Mouse (Mus musculus): ENCODE results near the gene Clec9a.
A peak's percentile ranks its signal among the peaks of the same experiment; 100 is the strongest.

Gene Clec9a

DNA sequence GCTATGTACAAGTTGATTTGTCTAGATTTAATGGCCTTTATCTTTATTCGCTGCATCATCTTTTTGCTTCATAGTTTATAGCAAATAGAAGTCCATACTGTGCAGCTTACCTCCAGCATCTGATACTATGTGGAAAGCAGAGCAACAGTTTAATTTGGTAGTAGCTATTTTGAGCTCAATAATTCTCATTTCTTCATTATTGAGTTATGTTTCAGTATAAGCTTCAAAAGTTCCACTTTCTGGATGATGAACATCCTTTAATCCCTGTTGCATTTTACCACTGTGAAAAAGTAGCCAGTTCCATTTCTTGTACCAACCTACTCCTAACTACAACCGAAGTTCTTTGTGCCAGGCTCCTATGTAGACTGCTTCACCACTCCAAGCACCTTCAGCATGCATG, at the start of gene Clec9a:
Clec9a (plus strand) TSS at position 301 of the 400 bp plus-strand sequence.
- no peak for DNase-seq (ENCODE audit: low spot score)

DNA sequence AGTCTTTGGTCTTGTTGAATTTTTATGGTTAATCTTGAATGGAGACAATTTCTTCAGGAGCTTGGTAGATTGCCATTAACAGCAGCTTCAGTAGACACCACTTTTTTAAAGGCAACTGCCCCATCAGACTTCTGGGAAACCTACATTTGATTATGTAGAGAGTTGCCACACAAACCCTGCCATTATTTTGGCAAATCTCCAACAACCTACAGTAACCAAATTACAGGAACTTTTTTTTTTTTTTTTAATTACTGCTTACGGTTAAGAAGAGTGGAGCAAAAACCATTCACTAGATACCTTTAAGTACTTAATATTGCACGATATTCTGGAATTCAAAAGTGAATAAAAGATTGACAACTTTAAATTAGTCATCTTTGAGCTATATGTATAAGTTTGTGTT, 49.1 kb upstream of the Clec9a start:
- DNase-seq (ENCODE audit: low spot score) = no peak

DNA sequence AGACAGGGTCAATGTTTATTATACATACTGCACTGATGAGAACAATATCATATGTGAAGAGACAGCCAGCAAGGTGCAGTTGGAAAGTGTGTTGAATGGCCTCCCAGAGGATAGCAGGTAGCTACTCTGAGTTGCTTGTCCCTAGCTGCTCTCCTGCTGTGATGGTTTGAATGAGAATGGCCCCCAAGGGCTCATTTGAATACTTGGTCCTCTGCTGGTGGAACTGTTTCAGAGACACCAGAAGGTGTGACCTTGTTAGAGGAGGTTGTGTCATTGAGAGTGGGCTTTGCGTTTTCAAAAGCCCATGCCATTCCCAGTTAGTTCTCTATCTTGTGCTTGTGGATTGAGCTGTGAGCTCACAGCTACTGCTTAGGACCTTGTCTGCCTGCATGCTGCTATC, 44.7 kb upstream of the Clec9a start:
- no peak for DNase-seq (ENCODE audit: low spot score)

DNA sequence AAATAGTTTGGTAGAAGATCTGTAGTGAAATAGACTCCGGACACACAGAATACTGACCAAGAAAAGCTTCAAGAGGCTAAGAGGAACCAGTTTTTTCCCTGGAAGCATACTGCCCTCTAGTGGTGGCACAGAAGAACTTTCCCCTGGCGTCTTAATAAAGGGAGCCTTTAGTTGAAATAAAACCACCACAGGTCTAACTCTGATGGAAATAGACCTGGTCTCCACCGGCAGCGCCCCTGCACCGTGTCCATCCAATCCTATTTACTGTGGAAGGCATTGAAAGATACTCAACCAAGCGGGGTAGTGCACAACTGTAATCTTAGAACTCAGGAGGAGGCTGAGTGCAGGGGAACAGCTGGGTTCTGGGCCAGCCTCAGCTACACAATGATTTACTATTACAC, 42.7 kb upstream of the Clec9a start:
- DNase-seq (ENCODE audit: low spot score) = peak; percentile 47

DNA sequence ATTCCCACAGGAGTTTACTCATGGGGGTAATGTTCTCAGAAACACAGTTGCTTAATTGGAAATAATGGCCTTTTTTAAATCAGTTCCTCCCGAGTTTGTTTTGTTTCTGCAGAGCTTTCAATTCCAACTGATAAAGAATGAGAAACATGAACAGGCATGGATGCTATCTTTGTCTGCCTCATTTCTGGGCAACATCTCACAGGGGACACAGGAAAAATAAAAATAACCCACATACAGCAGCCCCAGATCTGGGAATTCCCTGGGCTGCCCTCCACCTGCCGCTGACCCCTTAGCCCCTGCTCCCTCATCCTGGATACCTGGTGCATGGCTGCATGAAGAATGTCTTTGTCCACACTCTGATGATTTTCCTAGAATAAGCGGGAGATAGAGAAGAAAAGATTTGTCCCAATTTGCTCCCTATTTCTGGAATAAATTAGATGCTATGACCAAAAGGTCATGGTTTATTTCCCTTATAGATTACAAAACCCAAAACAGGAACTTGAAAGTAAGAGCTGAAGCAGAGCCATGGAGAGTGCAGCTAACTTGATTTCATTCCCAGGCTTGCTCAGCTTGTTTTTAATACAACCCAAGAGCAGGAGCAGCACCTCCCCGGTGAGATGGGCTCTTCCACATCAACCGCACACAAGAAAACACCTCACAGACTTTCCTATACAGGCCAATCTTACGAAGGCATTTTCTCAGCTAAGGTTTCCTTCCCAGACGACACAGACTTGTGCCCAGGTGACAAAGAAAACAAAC, 39.1 kb upstream of the Clec9a start:
- no peak for DNase-seq (ENCODE audit: low spot score)

DNA sequence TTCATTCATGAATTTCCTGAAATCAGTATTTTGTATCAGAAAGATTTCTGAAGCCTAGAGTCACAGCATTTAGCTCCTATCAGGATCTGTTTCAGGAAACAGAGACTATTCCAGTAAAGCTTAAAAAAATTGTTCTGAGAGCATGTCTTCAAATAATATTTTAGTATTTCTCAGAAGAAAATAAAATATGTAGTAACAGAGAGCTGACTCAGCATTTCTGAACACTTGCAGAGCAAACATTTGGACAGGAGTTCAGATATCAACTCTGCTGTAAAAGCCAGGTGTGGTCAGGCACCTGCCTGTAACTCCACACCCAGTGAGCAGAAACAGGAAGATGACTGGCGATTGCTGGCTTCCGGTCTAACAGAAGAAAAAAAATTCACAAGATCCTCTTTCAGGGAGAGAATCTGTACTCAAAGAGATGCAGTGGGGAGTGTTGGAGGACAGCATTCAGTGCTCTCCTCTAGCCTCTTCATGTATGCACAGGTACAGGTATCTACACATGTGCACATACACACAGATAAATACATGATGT, 33.7 kb upstream of the Clec9a start:
- no peak for DNase-seq (ENCODE audit: low spot score)

DNA sequence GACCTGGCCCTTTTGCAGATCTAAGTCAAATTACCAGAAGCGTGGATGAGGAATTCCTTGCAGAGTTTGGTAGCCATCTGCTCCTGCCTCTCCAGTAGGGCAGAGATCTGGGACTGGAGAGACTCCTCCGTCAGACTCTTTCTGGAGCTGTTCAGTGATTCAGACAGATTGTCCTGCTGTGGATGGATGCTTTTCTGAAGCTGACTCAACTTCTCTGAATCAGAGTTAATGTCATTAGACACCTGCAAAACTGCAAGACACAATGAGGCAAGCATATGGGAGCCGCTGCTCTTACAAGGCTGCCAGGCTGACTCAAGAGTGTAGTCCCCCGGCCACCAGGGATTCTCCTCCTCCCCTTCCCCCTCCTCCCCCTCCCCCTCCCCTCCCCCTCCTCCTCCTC, 28.2 kb upstream of the Clec9a start:
- no peak for DNase-seq (ENCODE audit: low spot score)

DNA sequence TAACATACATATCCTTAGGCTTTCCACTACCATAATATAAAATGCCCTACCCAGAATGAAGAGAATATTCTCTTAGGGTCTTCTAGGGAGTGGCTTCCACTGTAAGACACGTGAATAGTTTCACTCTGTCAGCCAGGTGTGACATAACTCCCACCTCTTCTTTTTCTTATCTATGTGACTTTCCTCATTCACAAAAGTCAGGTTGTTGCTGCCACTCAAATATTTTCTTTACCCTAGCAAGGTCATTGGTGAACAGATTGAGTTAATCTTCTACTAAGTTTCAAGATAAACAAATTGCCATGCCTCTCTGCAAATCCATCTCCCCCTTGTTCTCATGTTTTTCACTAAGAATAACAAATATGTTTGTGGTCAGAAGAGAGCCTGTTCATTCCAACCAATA, 26.9 kb upstream of the Clec9a start:
- DNase-seq (ENCODE audit: low spot score) = no peak

DNA sequence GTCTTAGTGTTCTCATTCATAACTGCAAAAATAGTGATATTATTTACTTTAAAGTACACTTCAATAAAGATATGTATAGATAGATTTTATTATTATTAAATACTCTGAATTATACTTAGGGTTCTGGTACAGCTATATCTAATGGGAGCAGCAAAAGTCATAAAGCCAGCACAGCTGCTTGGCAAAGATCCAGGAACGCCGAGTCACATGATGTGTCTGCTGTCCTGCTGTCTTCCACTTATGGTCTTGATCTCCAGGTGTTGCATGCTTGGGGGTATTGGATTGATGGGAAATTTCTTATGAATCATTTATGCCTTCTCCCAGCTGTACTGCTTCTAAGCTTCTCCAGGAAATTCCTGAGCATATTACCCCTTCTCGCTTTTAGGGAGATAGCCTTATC, 25.2 kb upstream of the Clec9a start:
- DNase-seq (ENCODE audit: low spot score) = no peak

DNA sequence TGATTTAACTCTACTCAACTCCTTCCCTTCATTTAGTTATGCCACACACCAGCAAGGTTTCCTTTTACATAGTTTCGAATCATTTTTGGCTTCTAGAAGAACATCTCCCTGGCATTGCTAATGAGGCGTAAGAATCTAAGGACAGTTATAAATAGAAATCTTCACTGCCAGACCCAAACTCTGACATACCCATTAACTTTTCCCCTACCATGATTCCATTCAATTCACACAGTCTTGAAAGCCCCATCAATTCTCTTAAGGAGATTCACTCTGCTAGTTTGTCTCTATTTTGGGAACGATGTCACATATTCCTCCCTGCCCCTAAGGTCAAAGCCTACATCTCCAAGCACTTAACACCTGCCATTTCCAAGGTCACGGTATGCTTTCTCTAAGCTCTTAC, 23.7 kb upstream of the Clec9a start:
- DNase-seq (ENCODE audit: low spot score) = no peak

DNA sequence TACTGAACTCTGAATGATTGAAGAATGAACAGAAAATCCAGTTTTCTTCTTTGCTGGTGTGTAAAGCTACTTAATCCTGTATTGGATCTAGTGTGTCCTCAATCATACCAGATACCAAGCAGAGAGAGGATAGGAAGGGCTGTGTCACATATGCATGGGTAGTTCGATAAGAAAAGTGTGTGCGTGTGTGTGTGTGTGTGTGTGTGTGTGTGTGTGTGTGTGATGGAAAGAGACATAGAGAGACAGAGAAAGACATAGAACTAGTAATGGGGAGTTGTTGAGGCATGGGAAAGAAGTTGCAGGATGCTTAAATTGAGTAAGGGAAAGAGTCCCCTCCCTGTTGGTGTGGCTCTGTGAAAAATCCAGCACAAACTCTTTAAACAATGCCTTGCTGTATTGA, 22.9 kb upstream of the Clec9a start, which contains the start of gene Clec12b:
Clec12b (minus strand) TSS at position 101 of the 400 bp plus-strand sequence.
- DNase-seq (ENCODE audit: low spot score) = no peak

DNA sequence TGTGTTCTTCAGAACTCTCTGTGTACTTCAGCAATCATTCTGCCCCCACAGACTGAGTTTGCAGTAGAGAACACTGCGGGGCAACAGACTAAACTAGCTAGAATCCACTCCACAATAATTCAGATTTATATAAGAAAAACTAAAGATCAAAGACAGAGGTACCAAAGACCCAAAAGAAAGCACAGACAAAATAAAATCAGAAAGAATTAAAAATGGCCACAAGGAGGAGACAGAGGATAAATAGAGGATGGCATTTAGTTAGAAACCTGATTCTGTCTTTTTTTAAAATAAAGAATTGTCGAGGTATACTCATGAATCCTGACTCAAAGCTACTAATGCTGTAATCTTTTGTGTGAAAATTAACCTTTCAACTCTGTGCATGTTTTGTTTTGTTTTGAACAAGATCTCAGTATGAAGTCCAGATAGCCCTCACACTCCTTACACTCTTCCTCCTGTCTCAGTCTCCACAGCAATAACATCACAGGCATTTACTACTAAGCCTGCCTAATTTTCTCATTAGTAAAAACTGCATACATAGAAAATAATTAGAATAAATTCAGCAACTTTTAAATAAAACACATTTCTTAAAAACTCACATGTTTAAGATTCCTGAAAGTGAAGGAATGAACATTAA, 15.5 kb upstream of the Clec9a start:
- DNase-seq (ENCODE audit: low spot score) = no peak

DNA sequence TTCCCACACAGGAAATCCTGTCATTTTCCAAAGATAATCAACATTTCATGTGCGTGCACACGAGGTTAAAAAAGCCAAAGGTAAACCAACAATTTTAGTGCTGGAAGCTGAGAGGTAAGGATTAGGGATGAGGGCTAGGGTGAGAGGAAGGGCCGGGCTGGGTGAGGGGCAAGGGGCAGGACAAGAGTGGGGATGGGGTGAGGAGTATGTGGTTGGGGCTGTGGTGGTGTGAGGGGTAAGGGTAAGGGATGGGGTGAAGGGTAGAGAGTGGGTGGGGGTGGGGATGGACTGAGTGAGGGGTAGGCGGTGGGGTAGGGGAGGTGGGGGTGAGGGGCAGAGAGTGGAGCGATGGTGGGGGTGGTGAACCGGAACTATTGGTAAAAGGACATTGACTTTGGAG, 14.9 kb upstream of the Clec9a start:
- DNase-seq (ENCODE audit: low spot score) = no peak

DNA sequence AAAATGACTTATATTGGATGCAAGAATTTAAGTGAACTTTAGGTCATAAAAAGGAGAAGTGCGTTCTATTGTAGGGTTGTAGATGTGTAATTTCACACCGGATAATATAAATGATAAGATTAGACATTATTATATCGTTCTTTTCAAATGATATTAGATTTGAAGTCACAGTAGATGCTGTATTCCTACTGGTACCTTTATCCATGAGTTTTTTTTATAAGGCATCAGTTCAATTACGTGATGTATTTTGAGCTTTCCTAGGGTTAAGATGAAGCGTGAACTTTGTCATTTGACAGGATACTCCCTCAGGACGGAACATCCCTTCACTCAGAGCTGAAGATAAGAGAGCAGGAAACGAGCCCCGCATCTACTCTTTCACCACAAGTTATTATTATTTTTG, 11.7 kb upstream of the Clec9a start, which contains the start of gene Clec1b:
Clec1b (plus strand) TSS at position 301 of the 400 bp plus-strand sequence.
- no peak for DNase-seq (ENCODE audit: low spot score)

DNA sequence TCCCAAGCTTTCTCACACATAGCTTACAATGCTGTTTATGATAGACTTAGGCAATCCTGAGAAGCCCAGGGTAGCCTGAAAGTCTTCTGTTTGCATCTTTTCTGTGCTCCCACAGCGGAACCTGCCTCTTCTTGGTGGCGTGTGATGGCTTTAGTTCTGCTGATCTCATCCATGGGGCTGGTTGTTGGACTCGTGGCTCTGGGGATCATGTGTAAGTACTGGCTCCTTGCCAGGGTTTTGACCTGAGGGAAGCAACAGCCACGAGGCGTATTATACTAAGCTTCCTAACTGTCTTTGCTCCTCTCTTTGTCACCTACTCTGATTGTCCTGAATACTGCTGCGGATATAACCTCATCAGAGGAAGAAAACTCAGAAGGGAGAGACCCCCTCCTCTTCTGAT, 8.7 kb upstream of the Clec9a start:
- no peak for DNase-seq (ENCODE audit: low spot score)

DNA sequence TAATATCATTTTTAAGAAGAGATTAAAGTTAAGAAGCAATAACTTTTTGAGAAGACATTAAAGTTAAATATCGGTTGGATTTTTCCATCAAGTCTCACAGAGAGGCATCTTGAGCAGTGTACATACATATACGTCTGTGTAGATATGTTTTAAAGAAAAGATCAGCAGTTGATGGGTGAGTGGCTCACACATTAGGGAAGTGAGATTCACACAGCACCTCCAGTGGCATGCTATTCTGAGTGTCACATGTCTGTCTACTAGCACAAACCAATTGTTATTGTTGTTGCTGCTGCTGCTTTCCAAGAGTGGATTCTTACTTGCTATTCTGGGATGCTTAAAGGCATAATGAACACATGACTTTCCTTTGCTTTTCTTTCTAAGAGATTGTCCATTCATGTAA, 6.3 kb upstream of the Clec9a start:
- no peak for DNase-seq (ENCODE audit: low spot score)

DNA sequence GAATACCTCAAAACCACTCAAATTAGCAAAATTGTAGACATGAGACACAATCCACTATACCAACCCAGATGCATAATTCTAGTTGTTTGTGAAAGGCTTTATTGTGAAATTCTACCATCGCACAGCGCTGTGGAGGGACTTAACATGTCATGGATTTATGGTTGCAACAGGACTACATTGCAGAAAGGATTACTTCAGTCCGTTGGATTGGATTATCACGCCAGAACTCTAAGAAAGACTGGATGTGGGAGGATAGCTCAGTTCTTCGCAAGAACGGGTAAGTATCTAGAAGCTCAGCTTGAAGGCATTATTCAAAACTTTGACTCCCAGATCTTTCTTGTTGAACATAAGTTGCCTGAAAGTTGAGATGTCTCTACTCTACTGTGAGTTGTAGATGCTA, 5.3 kb upstream of the Clec9a start:
- no peak for DNase-seq (ENCODE audit: low spot score)

DNA sequence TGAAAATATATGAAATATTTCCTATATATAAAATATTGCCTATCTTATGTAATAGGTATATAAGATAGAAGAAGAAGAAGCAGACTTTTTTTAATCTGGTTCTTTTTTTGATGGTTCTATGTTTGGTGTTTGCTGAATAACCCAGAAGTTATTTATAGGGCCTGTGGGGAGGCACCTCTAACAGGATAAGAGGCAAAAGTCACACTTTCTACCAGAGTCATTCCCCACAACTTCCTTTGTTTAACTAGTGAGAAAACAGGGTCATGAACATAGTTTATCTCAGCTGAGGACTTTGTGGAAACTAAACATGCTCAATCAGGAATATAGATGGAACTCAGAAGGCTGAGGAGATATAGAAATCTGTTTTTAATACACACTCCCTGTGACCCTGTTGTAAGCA, 2.7 kb upstream of the Clec9a start:
- no peak for DNase-seq (ENCODE audit: low spot score)

DNA sequence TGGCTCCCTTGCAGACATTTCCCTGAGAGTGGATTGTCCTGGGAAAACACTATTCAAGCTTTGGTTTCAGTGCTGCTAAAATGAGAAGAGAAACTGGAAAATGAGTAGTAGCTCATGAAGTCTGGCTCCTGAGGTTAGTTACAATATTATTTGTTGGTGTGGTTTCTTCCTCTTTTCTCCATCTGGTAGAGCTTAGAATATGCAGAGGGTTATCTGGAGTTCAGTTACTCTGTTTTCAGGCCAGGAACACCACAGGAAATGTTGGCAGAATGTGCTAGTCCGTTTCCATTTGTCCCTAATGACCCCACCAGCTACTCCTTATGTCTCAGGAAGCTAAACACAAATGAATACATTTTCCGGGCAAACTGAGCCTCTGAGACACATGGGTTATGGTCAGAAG, 1.3 kb upstream of the Clec9a start:
- DNase-seq (ENCODE audit: low spot score) = no peak

DNA sequence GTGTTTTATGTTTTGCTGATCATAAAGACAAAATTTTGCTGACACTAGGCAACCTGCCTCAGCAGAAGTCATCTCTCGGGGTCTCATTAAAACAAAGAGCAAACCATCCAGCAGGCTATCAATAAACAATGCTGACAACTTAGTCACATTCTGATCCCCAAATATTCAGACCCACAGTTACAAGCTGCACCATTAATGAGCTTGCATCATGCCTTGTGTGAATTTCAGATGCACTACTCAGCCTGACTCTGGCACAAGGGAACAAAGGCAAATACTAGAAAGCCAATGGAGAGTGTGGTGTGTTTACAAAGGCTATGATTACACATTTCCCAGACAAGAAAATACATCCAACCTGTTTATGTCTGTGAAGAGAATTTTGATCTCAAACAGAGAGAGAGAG, 5.5 kb downstream of the Clec9a start:
- no peak for DNase-seq (ENCODE audit: low spot score)

DNA sequence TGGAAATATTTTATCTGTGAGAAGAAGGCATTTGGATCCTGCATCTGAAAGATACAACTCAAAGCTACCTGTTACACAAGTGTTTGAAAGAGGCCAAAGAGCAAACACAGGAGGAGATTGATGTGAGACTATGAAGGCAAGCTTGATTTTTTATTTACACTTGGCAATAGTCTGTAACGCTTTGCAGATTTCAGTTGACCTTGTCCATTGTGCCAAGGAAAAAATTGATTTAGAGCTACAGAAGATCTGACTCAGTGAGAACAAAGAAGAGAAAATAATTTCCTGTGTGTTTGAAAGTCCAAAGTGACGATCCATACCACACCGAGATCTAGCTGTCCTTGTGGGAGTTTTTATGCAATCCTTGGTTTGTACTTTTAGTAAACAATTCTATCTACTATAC, 13.6 kb downstream of the Clec9a start:
- DNase-seq (ENCODE audit: low spot score) = no peak

DNA sequence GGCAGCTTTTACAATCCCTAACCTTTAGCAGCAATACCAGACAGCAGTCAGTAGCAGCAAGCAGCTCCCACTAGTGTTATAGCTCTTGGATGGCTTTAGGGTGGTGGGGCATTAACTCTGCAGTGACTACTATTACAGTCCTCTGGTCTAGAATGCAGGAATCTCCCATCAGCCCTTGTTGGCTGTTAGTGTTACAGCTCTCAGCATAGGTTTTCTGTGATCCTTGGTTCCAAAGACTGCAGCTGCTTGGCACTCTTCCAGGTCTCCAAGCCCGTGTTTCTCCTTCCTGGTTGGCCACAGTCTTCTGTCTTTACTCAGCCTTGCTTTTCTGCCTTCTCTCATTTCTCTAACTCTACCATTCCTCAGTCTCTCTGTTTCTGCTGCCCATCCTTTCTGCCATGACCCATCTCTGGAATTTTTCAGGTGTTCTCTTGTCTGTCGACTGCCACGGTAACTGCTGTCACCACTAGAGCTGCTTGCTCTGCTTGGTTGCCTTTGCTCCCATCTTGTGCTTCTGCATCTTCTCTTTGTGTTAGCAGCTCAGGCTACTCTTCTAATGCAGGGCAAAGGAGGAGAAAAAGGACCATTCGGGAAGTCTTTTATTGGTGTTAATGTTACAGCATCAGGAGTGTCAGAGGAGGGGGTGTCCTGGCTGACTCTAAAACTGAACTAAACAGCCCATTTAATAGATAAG, 14.5 kb downstream of the Clec9a start:
- no peak for DNase-seq (ENCODE audit: low spot score)

DNA sequence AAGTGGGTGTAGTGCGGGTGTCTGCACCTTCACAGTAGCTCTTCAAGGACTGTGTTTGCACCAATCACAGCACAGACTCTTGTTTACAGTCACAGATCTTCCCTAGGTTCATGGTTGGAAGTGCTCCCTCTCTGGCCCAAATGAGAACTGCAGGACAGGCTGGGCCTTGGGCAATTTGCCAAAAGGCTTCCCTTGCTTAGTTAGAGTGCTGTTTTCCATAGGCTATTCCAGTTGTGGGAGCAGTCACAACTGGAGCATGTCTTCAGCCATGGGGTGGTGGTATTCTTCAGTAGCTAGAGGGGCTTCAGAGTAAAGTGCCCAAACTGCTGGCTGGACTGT, 15.0 kb downstream of the Clec9a start:
- peak; percentile 53 for DNase-seq (ENCODE audit: low spot score)
